24 mouse cellular contexts compared by ENCODE assay signal in genomic region chr8:95310342-95310970, GRCm38 (mm10). TPM values are rescaled to one million over a fixed set of nuclear protein-coding genes. Genes with fewer than 3 reads are reported as not detected.
A peak's percentile ranks its signal among the peaks of the same experiment; 100 is the strongest.
DNase-seq lines count a peak whose midpoint lies in the region; ATAC-seq and TF ChIP-seq lines count a peak whose summit lies in the region.
"Had no signal": no experiment of that assay in that cellular context is flagged by ENCODE, and none has a peak within 500 bp of the region (broad histone marks: within the 10 kb centered on the region; RNA-seq: fewer than 3 reads in every experiment).

Gene Tepp, plus strand, starts transcription at chr8:95310566.

- H3K27ac ChIP-seq in hindbrain, embryonic 12.5 days = no peak within 1 kb of the TSS
- no peak within 1 kb of the TSS for H3K27ac ChIP-seq in hindbrain, embryonic 10.5 days
- H3K27ac ChIP-seq in hindbrain, embryonic 14.5 days = no peak within 1 kb of the TSS
- H3K27ac ChIP-seq: embryonic facial prominence, embryonic 13.5 days; heart, embryonic 15.5 days; kidney, embryonic 15.5 days; left cerebral cortex, adult 2 months; limb, embryonic 13.5 days; liver, embryonic 13.5 days had no signal

- WGBS in hindbrain, embryonic 12.5 days = 31% methylated on average over 6 of the region's 6 CpGs
- whole genome bisulfite sequencing in hindbrain, embryonic 10.5 days = 27% methylated on average over 6 of the region's 6 CpGs
- 35% methylated on average over 6 of the region's 6 CpGs for WGBS in hindbrain, embryonic 14.5 days

- H3K4me2 ChIP-seq in hindbrain, embryonic 12.5 days (replicated peaks) = peak within 1 kb of the TSS; percentile 27
- no peak within 1 kb of the TSS for H3K4me2 ChIP-seq in hindbrain, embryonic 14.5 days (replicated peaks)
- H3K4me2 ChIP-seq: embryonic facial prominence, embryonic 13.5 days; heart, embryonic 15.5 days; kidney, embryonic 15.5 days; limb, embryonic 13.5 days; liver, embryonic 13.5 days; lung, embryonic 14.5 days had no signal

- H3K4me3 ChIP-seq in hindbrain, embryonic 12.5 days = no peak within 1 kb of the TSS
- H3K4me3 ChIP-seq in hindbrain, embryonic 10.5 days = no peak within 1 kb of the TSS
- H3K4me3 ChIP-seq in hindbrain, embryonic 14.5 days (replicated peaks; ENCODE audit: low read length) = no peak within 1 kb of the TSS
- H3K4me3 ChIP-seq: embryonic facial prominence, embryonic 13.5 days; heart, embryonic 15.5 days; kidney, embryonic 15.5 days; left cerebral cortex, adult 2 months; limb, embryonic 13.5 days; liver, embryonic 13.5 days had no signal

- TF ChIP-seq CTCF in brain, embryonic 14.5 days (IDR thresholded peaks at IDR 0.05; ENCODE audit: borderline replicate concordance, extremely low read depth, insufficient read depth, insufficient read length) = no peak

- H3K9ac ChIP-seq in hindbrain, embryonic 12.5 days = no peak within 1 kb of the TSS
- no peak within 1 kb of the TSS for H3K9ac ChIP-seq in hindbrain, embryonic 14.5 days
- H3K9ac ChIP-seq: embryonic facial prominence, embryonic 13.5 days; heart, embryonic 15.5 days; kidney, embryonic 15.5 days; limb, embryonic 13.5 days; liver, embryonic 13.5 days; lung, embryonic 14.5 days had no signal

- H3K4me1 ChIP-seq in hindbrain, embryonic 12.5 days = peaks cover 14% of the 10 kb centered on the region
- peaks cover 17% of the 10 kb centered on the region for H3K4me1 ChIP-seq in hindbrain, embryonic 10.5 days (replicated peaks)
- no peaks in the 10 kb centered on the region for H3K4me1 ChIP-seq in hindbrain, embryonic 14.5 days (replicated peaks; ENCODE audit: control insufficient read depth, insufficient read depth, low read length)
- H3K4me1 ChIP-seq: embryonic facial prominence, embryonic 13.5 days; kidney, embryonic 15.5 days; limb, embryonic 13.5 days had no signal

- no peak for DNase-seq in hindbrain, embryonic 10.5 days (ENCODE audit: low spot score)
- DNase-seq in brain, embryonic 14.5 days (ENCODE audit: low read depth) = peak; percentile 46
- DNase-seq in hindbrain, embryonic 14.5 days (ENCODE audit: low spot score) = no peak
- peak; percentile 84 for DNase-seq in retina, adult 2 months (ENCODE audit: low read depth, low spot score)
- no peak for DNase-seq in cerebellum, postnatal 10 days
- no peak for DNase-seq in left cerebral cortex, adult 9 months (ENCODE audit: low spot score in 2 of 2)
- no peak for DNase-seq in adrenal gland, adult 8-10 months
- DNase-seq: cerebellum, adult 8-10 months; gastrocnemius, postnatal 36 days; kidney, postnatal 4 days; layer of hippocampus, adult 9-11 months; liver, embryonic 13.5 days; lung, embryonic 14.5 days; lung, postnatal 4 days; thymus, adult 18-20 months had no signal

- no peaks in the 10 kb centered on the region for H3K27me3 ChIP-seq in hindbrain, embryonic 12.5 days
- H3K27me3 ChIP-seq in hindbrain, embryonic 10.5 days (ENCODE audit: insufficient read depth, poor library complexity, severe bottlenecking) = no peaks in the 10 kb centered on the region; the same call in 1 of the 2 replicates
- H3K27me3 ChIP-seq in hindbrain, embryonic 14.5 days (ENCODE audit: control insufficient read depth, insufficient read depth, low read length) = no peaks in the 10 kb centered on the region
- H3K27me3 ChIP-seq: embryonic facial prominence, embryonic 13.5 days; heart, embryonic 15.5 days; limb, embryonic 13.5 days had no signal

- no peak for TF ChIP-seq POLR2A in brain, embryonic 14.5 days (IDR thresholded peaks at IDR 0.05; ENCODE audit: borderline replicate concordance, extremely low read depth, insufficient read depth, insufficient read length, poor library complexity, severe bottlenecking)

- peak; percentile 72 for ATAC-seq in hindbrain, embryonic 12.5 days (ENCODE audit: low FRiP score)
- peak; percentile 57; the same call in 1 of the 2 replicates for ATAC-seq in hindbrain, embryonic 14.5 days (ENCODE audit: low FRiP score)
- ATAC-seq: intestine, embryonic 16.5 days had no signal

- H3K36me3 ChIP-seq in hindbrain, embryonic 12.5 days = no peaks in the 10 kb centered on the region
- H3K36me3 ChIP-seq in hindbrain, embryonic 10.5 days = no peaks in the 10 kb centered on the region
- no peaks in the 10 kb centered on the region for H3K36me3 ChIP-seq in hindbrain, embryonic 14.5 days (replicated peaks; ENCODE audit: control insufficient read depth, insufficient read depth)
- H3K36me3 ChIP-seq: embryonic facial prominence, embryonic 13.5 days; heart, embryonic 15.5 days; kidney, embryonic 15.5 days; limb, embryonic 13.5 days; liver, embryonic 13.5 days had no signal

- no peaks in the 10 kb centered on the region for H3K9me3 ChIP-seq in hindbrain, embryonic 12.5 days (replicated peaks)
- no peaks in the 10 kb centered on the region for H3K9me3 ChIP-seq in hindbrain, embryonic 10.5 days
- no peaks in the 10 kb centered on the region for H3K9me3 ChIP-seq in hindbrain, embryonic 14.5 days (ENCODE audit: control insufficient read depth, low read length)
- H3K9me3 ChIP-seq: embryonic facial prominence, embryonic 13.5 days; heart, embryonic 15.5 days; kidney, embryonic 15.5 days; limb, embryonic 13.5 days; liver, embryonic 13.5 days had no signal

RNA-seq across cellular contexts. Expression of gene Tepp, which starts in this region (rescaled TPM):
- not detected in 2 replicates for polyA plus RNA-seq in hindbrain, embryonic 12.5 days (2016; fragmentation: Nextera tagmentation; extraction: Ambion mirVana)
- not detected in 2 replicates for polyA plus RNA-seq in hindbrain, embryonic 10.5 days (2016; fragmentation: Nextera tagmentation; extraction: Ambion mirVana)
- polyA plus RNA-seq in brain, embryonic 14.5 days (2012; rRNA removed) = 0.83 and 1.7 TPM in 2 replicates
- polyA plus RNA-seq in hindbrain, embryonic 14.5 days (2014; fragmentation: Nextera tagmentation; extraction: Ambion mirVana) = 2.2 and 2.9 TPM in 2 replicates
- 1 to 10 TPM; 1.5 to 1.7 (median 1.6) TPM for total RNA-seq in adrenal gland, adult 8-10 months (2022)
- total RNA-seq: gastrocnemius, postnatal 36 days; hematopoietic stem cell, adult 5-6 weeks; left cerebral cortex, adult 2 months had no signal
- polyA plus RNA-seq: intestine, embryonic 16.5 days; kidney, embryonic 15.5 days; liver, embryonic 13.5 days; neural tube, embryonic 11.5 days had no signal

Comparison
In these comparisons a context has a peak if more than half of its experiments do, and no peak if none do; other contexts are left out.
1. Peak in ATAC-seq and H3K4me2 ChIP-seq in hindbrain, embryonic 12.5 days; RNA of the gene not detected or under 1 TPM.
2. DNase-seq: peak in brain, embryonic 14.5 days (single experiment) and retina, adult 2 months (single experiment); none in hindbrain, embryonic 10.5 days (single experiment), hindbrain, embryonic 14.5 days (single experiment), cerebellum, postnatal 10 days (0 of 2), left cerebral cortex, adult 9 months (0 of 2) and adrenal gland, adult 8-10 months (single experiment).